Mouse (Mus musculus) heart, embryonic 12.5 days (tissue): ENCODE measurements around the gene Gck. TPM values are rescaled to one million over a fixed set of nuclear protein-coding genes. Genes with fewer than 3 reads are reported as not detected.

Source experiments
- ATAC-seq: fragments of 200-750 bp; cut with Nextera tagmentation; 2 replicates; pipeline ENCODE4 v1.8.0; 2017; ENCODE audit warnings: moderate TSS enrichment, moderate library complexity; ENCODE audit not compliant: insufficient number of reproducible peaks, low FRiP score
- H3K27ac ChIP-seq: fragments of 300-500 bp; sonication (generic); 2 replicates; pipeline ENCODE4 v1.5.1; 2016; ENCODE audit warnings: mild to moderate bottlenecking, moderate library complexity; ENCODE audit not compliant: poor library complexity, severe bottlenecking
- H3K27me3 ChIP-seq: fragments of 300-500 bp; sonication (generic); replicated peaks from 2 replicates; pipeline ENCODE4 v1.6.1; 2016; ENCODE audit warnings: mild to moderate bottlenecking, moderate library complexity
- H3K36me3 ChIP-seq: fragments of 300-500 bp; sonication (generic); 2 replicates; pipeline ENCODE4 v1.6.1; 2016; ENCODE audit warnings: mild to moderate bottlenecking, moderate library complexity
- H3K4me1 ChIP-seq: fragments of 300-500 bp; sonication (generic); replicated peaks from 2 replicates; pipeline ENCODE4 v1.6.1; 2016; ENCODE audit warnings: mild to moderate bottlenecking
- H3K4me2 ChIP-seq: fragments of 300-500 bp; sonication (generic); 2 replicates; pipeline ENCODE4 v1.6.1; 2016; ENCODE audit warnings: mild to moderate bottlenecking, moderate library complexity
- H3K4me3 ChIP-seq: fragments of 300-500 bp; sonication (generic); 2 replicates; pipeline ENCODE4 v1.5.1; 2016; ENCODE audit warnings: mild to moderate bottlenecking
- H3K9ac ChIP-seq: fragments of 300-500 bp; sonication (generic); 2 replicates; pipeline ENCODE4 v1.6.1; 2016; ENCODE audit warnings: mild to moderate bottlenecking, moderate library complexity
- H3K9me3 ChIP-seq: fragments of 300-500 bp; sonication (generic); replicated peaks from 2 replicates; pipeline ENCODE4 v1.6.1; 2016; ENCODE audit warnings: mild to moderate bottlenecking, moderate library complexity
- WGBS: fragments of 180-500 bp; shearing (Covaris S2); methylation state at CpG from one replicate; pipeline ENCODE4 v1.1.7; 2016; 5-methylcytosine and 5-hydroxymethylcytosine counted together
- polyA plus RNA-seq: library from polyadenylated mRNA; unstranded; fragments of >200 nt; fragmentation: Nextera tagmentation; extraction: Ambion mirVana; gene quantifications from 2 replicates; pipeline ENCODE4 v1.2.1, GENCODE M21; 2016

Gck gene
- polyA plus RNA-seq, 1 experiment from 2014 or later: 2.2 TPM

GRCm38 (mm10) chr11:5860639-5861038 lies 89.2 kb downstream of the Gck start:
- H3K4me2 ChIP-seq: no peak overlapping the region
- H3K4me3 ChIP-seq: no peak overlapping the region
- no peak overlapping the region for H3K9ac ChIP-seq
- no peak for ATAC-seq
- H3K36me3 ChIP-seq: peaks cover 13% of the 10 kb centered on the region
- 58% methylated on average over 6 of the region's 6 CpGs for WGBS
- no peak overlapping the region for H3K27ac ChIP-seq
- H3K4me1 ChIP-seq: peaks cover 40% of the 10 kb centered on the region
- H3K27me3 ChIP-seq: peaks cover 8% of the 10 kb centered on the region; the same call in 1 of the 2 replicates
- peaks cover 4% of the 10 kb centered on the region; the same call in 1 of the 2 replicates for H3K9me3 ChIP-seq

- Histone ChIP-seq H3K4me3 (no peak overlapping the region), H3K27ac (no peak overlapping the region), H3K4me1 (peaks cover 40% of the 10 kb centered on the region), H3K27me3 (peaks cover 8% of the 10 kb centered on the region; the same call in 1 of the 2 replicates), H3K4me2 (no peak overlapping the region), H3K9ac (no peak overlapping the region), H3K36me3 (peaks cover 8% of the 10 kb centered on the region), H3K9me3 (peaks cover 4% of the 10 kb centered on the region; the same call in 1 of the 2 replicates)
- no peak for ATAC-seq
- WGBS: 79% methylated on average over 13 of the region's 13 CpGs
These were observed 89.9 kb downstream of the Gck start for GRCm38 (mm10) chr11:5859883-5860550.

GRCm38 (mm10) chr11:5858723-5859122 lies 91.2 kb downstream of the Gck start:
- WGBS: 74% methylated on average over 1 of the region's 1 CpGs
- Histone ChIP-seq H3K4me1 (peaks cover 40% of the 10 kb centered on the region), H3K27me3 (peaks cover 5% of the 10 kb centered on the region; the same call in 1 of the 2 replicates), H3K4me3 (no peak overlapping the region), H3K36me3 (no peaks in the 10 kb centered on the region), H3K9ac (no peak overlapping the region), H3K27ac (no peak overlapping the region), H3K4me2 (no peak overlapping the region), H3K9me3 (peaks cover 4% of the 10 kb centered on the region; the same call in 1 of the 2 replicates)
- no peak for ATAC-seq

GRCm38 (mm10) chr11:5856479-5857130 lies 93.3 kb downstream of the Gck start:
- Histone ChIP-seq H3K4me3 (no peak overlapping the region), H3K4me1 (peaks cover 32% of the 10 kb centered on the region), H3K9ac (no peak overlapping the region), H3K27ac (no peak overlapping the region), H3K27me3 (no peaks in the 10 kb centered on the region; the same call in 1 of the 2 replicates), H3K36me3 (no peaks in the 10 kb centered on the region), H3K9me3 (peaks cover 4% of the 10 kb centered on the region; the same call in 1 of the 2 replicates), H3K4me2 (no peak overlapping the region)
- WGBS: 63% methylated on average over 8 of the region's 8 CpGs
- no peak for ATAC-seq

GRCm38 (mm10) chr11:5855902-5856301 lies 94.0 kb downstream of the Gck start:
- no peak overlapping the region for H3K4me3 ChIP-seq
- H3K9ac ChIP-seq: 0 out of 2 replicates have a peak overlapping the region, but pooled peaks have one; percentile 4
- ATAC-seq: no peak
- no peak overlapping the region for H3K4me2 ChIP-seq
- H3K9me3 ChIP-seq: peaks cover 4% of the 10 kb centered on the region; the same call in 1 of the 2 replicates
- H3K27ac ChIP-seq: 0 out of 2 replicates have a peak overlapping the region, but pooled peaks have one; percentile 14
- no peaks in the 10 kb centered on the region; the same call in 1 of the 2 replicates for H3K27me3 ChIP-seq
- H3K4me1 ChIP-seq: peaks cover 34% of the 10 kb centered on the region
- H3K36me3 ChIP-seq: no peaks in the 10 kb centered on the region
- WGBS: 25% methylated on average over 7 of the region's 7 CpGs

- H3K4me3 ChIP-seq: no peak overlapping the region
- no peak overlapping the region for H3K27ac ChIP-seq
- no peak for ATAC-seq
- peaks cover 38% of the 10 kb centered on the region for H3K4me1 ChIP-seq
- H3K9me3 ChIP-seq: peaks cover 4% of the 10 kb centered on the region; the same call in 1 of the 2 replicates
- H3K9ac ChIP-seq: 0 out of 2 replicates have a peak overlapping the region, but pooled peaks have one; percentile 4
- no peak overlapping the region for H3K4me2 ChIP-seq
- H3K27me3 ChIP-seq: no peaks in the 10 kb centered on the region; the same call in 1 of the 2 replicates
- no peaks in the 10 kb centered on the region for H3K36me3 ChIP-seq
These were observed 94.4 kb downstream of the Gck start for GRCm38 (mm10) chr11:5855481-5855880.

GRCm38 (mm10) chr11:5852314-5852713 lies 97.6 kb downstream of the Gck start:
- 24% methylated on average over 1 of the region's 1 CpGs for whole genome bisulfite sequencing

GRCm38 (mm10) chr11:5851021-5851736 lies 98.7 kb downstream of the Gck start:
- H3K4me1 ChIP-seq: peaks cover 48% of the 10 kb centered on the region
- 44% methylated on average over 4 of the region's 4 CpGs for WGBS
- H3K27me3 ChIP-seq: no peaks in the 10 kb centered on the region
- H3K27ac ChIP-seq: peak overlapping the region; percentile 34; the same call in 1 of the 2 replicates
- no peak overlapping the region for H3K4me2 ChIP-seq
- H3K9me3 ChIP-seq: peaks cover 8% of the 10 kb centered on the region; the same call in 1 of the 2 replicates
- H3K4me3 ChIP-seq: no peak overlapping the region
- H3K9ac ChIP-seq: no peak overlapping the region
- ATAC-seq: 0 out of 2 replicates have a peak, but pooled peaks have one; percentile 10
- H3K36me3 ChIP-seq: no peaks in the 10 kb centered on the region

More at GRCm38 (mm10) chr11:5852314-5852713, 97.6 kb downstream of the Gck start:
- Histone ChIP-seq H3K4me3 (no peak overlapping the region), H3K27me3 (no peaks in the 10 kb centered on the region), H3K9me3 (0 out of 2 replicates have a peak, but pooled peaks cover 2% of the 10 kb centered on the region), H3K9ac (peak overlapping the region; percentile 39; the same call in 1 of the 2 replicates), H3K36me3 (no peaks in the 10 kb centered on the region), H3K4me2 (no peak overlapping the region), H3K27ac (no peak overlapping the region), H3K4me1 (peaks cover 51% of the 10 kb centered on the region)
- ATAC-seq: peak; percentile 47; the same call in 1 of the 2 replicates

Other genes with a start within 250 kb of the Gck start
- gene Mrps24, start 234.4 kb downstream of the Gck start, polyA plus RNA-seq: 167 and 171 TPM in 2 replicates
- 32.2 and 33.8 TPM in 2 replicates for gene Urgcp, start 187.7 kb downstream of the Gck start, polyA plus RNA-seq
- gene Dbnl, start 161.6 kb downstream of the Gck start, polyA plus RNA-seq: 87.0 and 88.0 TPM in 2 replicates
- gene Pgam2, start 146.3 kb downstream of the Gck start, polyA plus RNA-seq: 738 and 761 TPM in 2 replicates
- gene Polm, start 112.1 kb downstream of the Gck start, polyA plus RNA-seq: 8.4 and 9.0 TPM in 2 replicates
- 31.8 and 34.7 TPM in 2 replicates for gene Aebp1, start 88.1 kb downstream of the Gck start, polyA plus RNA-seq
- 102 and 106 TPM in 2 replicates for gene Pold2, start 71.8 kb downstream of the Gck start, polyA plus RNA-seq
- gene Myl7, start 51.3 kb downstream of the Gck start, polyA plus RNA-seq: 5,530 and 5,941 TPM in 2 replicates
- gene Ykt6, start 5.6 kb upstream of the Gck start, polyA plus RNA-seq: 41.6 and 42.0 TPM in 2 replicates
- gene Camk2b, start 116.3 kb upstream of the Gck start, polyA plus RNA-seq: 2.2 and 2.5 TPM in 2 replicates
- gene A730071L15Rik, start 249.9 kb upstream of the Gck start, polyA plus RNA-seq: 0.54 TPM in 1 of 2 replicates, not detected in the other